Mouse (Mus musculus) MEL (cell line): ENCODE data around the gene Pfkm.

ENCODE experiments used
- BHLHE40 ChIP-seq: IDR thresholded peaks from 2 replicates; pipeline ENCODE4 v1.6.1; 2012; ENCODE audit warnings: low read depth, mild to moderate bottlenecking, inconsistent platforms, low read length, improper control_type of control experiment, borderline replicate concordance
- MAX ChIP-seq: IDR thresholded peaks from 2 replicates; pipeline ENCODE4 v1.6.1; 2011; ENCODE audit warnings: low read length, improper control_type of control experiment
- POLR2A ChIP-seq, 2 experiments: IDR thresholded peaks; 2 replicates each; pipeline ENCODE4 v1.6.1; 2011 to 2012; ENCODE audit warnings: low read length in 2 of 2, mild to moderate bottlenecking in 2 of 2, control low read depth in 1 of 2, improper control_type of control experiment in 1 of 2, low read depth in 1 of 2, moderate library complexity in 1 of 2; ENCODE audit not compliant: control insufficient read depth in 1 of 2, insufficient read depth in 1 of 2, poor library complexity in 1 of 2

DNA sequence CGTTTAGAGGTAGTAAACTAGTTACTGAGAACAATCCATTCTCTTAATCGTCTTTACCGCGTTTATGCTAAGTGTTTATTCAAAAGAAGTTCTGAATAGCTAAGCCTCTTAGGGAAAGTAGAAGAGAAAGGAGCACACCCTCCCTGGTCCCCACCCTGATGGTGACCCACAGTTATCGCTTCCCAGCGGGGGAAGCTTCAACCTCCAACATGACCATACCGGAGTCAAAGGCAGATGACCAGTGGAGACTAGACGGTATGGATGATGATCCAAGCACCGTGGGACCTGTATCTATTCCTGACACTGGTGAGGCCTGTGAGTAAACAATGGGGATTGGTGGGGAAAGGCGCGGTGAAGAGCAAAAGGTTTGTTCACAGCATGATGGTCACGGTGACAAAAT is 2.5 kb downstream of the Pfkm start:
- TF ChIP-seq MAX: no peak
- TF ChIP-seq POLR2A (IDR thresholded peaks at IDR 0.05; ENCODE audit: control insufficient read depth in 1 of 2, insufficient read depth in 1 of 2, low read depth in 1 of 2, low read length in 2 of 2, poor library complexity in 1 of 2): no peak
- TF ChIP-seq BHLHE40: no peak
